Mouse (Mus musculus) heart, embryonic 14.5 days (tissue): Measurements from ENCODE around the gene Tmem50a. TPM values are rescaled to one million over a fixed set of nuclear protein-coding genes. Genes with fewer than 3 reads are reported as not detected.

ENCODE experiments used
- ATAC-seq: fragments of 200-750 bp; cut with Nextera tagmentation; 2 replicates; pipeline ENCODE4 v1.8.0; 2017; ENCODE audit warnings: low read depth, moderate TSS enrichment; ENCODE audit not compliant: insufficient number of reproducible peaks, insufficient read depth, low FRiP score
- H3K27ac ChIP-seq, 2 experiments: fragments of 200-500 bp in 1 of 2; fragments of 300-500 bp in 1 of 2; sonication (generic) in 1 of 2; replicated peaks in 1 of 2; 2 replicates each; pipeline ENCODE4 v1.5.1; 2012 to 2014; ENCODE audit warnings: low read depth in 2 of 2, low read length in 2 of 2, control low read depth in 1 of 2, mild to moderate bottlenecking in 1 of 2, mixed read lengths in 1 of 2; ENCODE audit not compliant: control insufficient read depth in 1 of 2, insufficient read depth in 1 of 2
- H3K27me3 ChIP-seq: fragments of 300-500 bp; sonication (generic); 2 replicates; pipeline ENCODE4 v1.6.1; 2014; ENCODE audit warnings: mild to moderate bottlenecking, low read length, control low read depth; ENCODE audit not compliant: control insufficient read depth, insufficient read depth
- H3K36me3 ChIP-seq: fragments of 300-500 bp; sonication (generic); 2 replicates; pipeline ENCODE4 v1.6.1; 2014; ENCODE audit warnings: mild to moderate bottlenecking, control low read depth, low read length, mixed read lengths; ENCODE audit not compliant: control insufficient read depth, insufficient read depth
- H3K4me1 ChIP-seq, 2 experiments: fragments of 200-500 bp in 1 of 2; fragments of 300-500 bp in 1 of 2; sonication (generic) in 1 of 2; 2 replicates each; pipeline ENCODE4 v1.6.1; 2012 to 2014; ENCODE audit warnings: low read length in 2 of 2, control low read depth in 1 of 2, mixed read lengths in 1 of 2; ENCODE audit not compliant: control insufficient read depth in 2 of 2, insufficient read depth in 2 of 2
- H3K4me2 ChIP-seq: fragments of 300-500 bp; sonication (generic); 2 replicates; pipeline ENCODE4 v1.6.1; 2014; ENCODE audit warnings: mild to moderate bottlenecking, low read length
- H3K4me3 ChIP-seq, 2 experiments: fragments of 200-500 bp in 1 of 2; fragments of 300-500 bp in 1 of 2; sonication (generic) in 1 of 2; 2 replicates each; pipeline ENCODE4 v1.5.1; 2012 to 2014; ENCODE audit warnings: low read length in 2 of 2, mild to moderate bottlenecking in 2 of 2, control low read depth in 1 of 2, low read depth in 1 of 2, moderate library complexity in 1 of 2; ENCODE audit not compliant: control insufficient read depth in 1 of 2, insufficient read depth in 1 of 2
- H3K9ac ChIP-seq: fragments of 300-500 bp; sonication (generic); 2 replicates; pipeline ENCODE4 v1.6.1; 2014; ENCODE audit warnings: mild to moderate bottlenecking, low read length
- H3K9me3 ChIP-seq: fragments of 300-500 bp; sonication (generic); 2 replicates; pipeline ENCODE4 v1.6.1; 2016; ENCODE audit warnings: low read length, control low read depth; ENCODE audit not compliant: control insufficient read depth
- WGBS: fragments of 180-500 bp; shearing (Covaris S2); extraction: QIAGEN DNeasy Blood & Tissue Kit; methylation state at CpG from one replicate; pipeline ENCODE4 v1.1.7; 2014; 5-methylcytosine and 5-hydroxymethylcytosine counted together
- polyA plus RNA-seq: library from polyadenylated mRNA; unstranded; fragments of >200 nt; fragmentation: Nextera tagmentation; extraction: Ambion mirVana; gene quantifications from 2 replicates; pipeline ENCODE4 v1.2.1, GENCODE M21; 2014

Gene Tmem50a
- polyA plus RNA-seq, 1 experiment from 2014 or later = 167 TPM

DNA sequence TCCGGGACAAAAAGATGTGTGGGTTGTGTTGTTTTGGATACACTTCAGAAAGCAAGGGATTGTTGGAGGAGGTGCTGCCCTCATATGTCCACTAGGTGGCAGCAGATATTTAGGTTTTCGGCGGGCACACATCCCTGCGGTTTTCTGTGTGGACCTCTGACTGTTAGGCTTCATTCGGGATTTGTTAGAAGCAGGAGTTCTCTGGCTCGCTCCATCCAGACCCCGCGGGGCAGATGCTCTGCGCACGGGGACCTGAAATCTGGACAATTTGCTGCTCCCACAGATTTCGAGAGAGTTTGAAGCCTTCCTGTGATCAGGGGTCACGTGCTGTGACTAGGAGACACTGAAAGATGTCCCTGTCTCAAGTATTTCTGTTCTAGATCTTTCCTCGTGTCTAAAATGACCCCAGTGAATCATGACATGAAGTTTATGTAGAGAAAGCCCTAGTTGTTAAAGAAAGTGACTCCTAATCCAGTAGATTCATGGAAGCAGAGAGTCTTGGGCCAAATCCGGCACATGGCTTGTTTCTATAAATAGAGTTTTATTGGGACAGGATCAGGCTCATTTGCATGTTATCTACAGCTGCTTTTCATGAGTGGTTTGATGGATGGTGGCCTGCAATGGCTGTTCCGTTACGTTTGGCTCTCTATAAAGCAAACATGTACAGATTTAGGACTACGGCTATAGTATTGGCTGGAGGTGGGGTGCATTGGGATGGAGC lies 31.4 kb upstream of the Tmem50a start:
- H3K27ac ChIP-seq = no peak overlapping the region
- no peaks in the 10 kb centered on the region for H3K9me3 ChIP-seq
- peak overlapping the region; percentile 23 to 24; a peak in 2 of 4 replicates for H3K4me3 ChIP-seq
- peaks cover 11% of the 10 kb centered on the region for H3K27me3 ChIP-seq
- 5% methylated on average over 17 of the region's 17 CpGs for WGBS
- H3K36me3 ChIP-seq = no peaks in the 10 kb centered on the region
- H3K4me1 ChIP-seq = peaks cover 6 to 19% of the 10 kb centered on the region in 2 experiments
- peak overlapping the region; percentile 63 for H3K4me2 ChIP-seq
- ATAC-seq = no peak
- peak overlapping the region; percentile 42; the same call in 1 of the 2 replicates for H3K9ac ChIP-seq

DNA sequence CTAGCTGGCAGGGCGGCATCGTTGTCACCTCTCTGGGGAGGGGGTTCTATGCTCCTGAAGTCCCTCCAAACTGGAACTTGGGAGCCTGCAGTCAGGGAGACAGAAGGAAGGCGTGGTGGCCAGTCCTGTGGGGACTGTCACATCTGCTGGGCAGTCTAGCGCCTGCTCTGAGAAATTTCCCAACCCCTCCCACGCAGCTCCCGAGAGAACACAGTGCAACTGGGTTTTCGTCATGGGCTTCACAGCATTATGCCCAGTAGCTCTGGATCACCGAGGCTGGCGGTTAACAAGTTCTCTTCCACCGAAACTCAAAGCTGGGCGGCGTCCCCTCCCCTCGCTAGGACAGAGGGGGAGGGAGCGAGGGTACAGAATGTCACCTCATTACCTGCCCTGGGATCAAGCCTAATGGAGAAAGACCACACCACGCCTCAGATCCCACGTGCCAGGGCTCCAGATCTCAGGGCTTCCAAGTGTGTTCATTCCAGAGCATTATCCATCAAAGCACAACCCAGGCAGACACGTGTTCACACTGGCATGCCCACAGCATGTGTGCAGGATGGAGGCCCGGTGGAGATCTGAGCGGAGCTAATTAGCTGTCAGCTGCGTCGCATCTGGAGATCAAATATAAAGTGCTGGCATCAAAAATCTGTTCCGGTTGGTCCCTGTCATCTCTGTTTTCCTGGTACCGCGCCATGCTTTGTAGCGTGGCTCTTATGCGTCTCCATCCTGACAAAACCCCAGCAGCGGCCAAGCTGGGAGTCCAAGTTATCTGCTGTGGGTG lies 29.1 kb upstream of the Tmem50a start:
- H3K27ac ChIP-seq = no peak overlapping the region
- H3K9me3 ChIP-seq = no peaks in the 10 kb centered on the region
- H3K9ac ChIP-seq = no peak overlapping the region
- H3K4me3 ChIP-seq = no peak overlapping the region
- WGBS = 42% methylated on average over 27 of the region's 27 CpGs
- H3K4me1 ChIP-seq = peaks cover 2 to 13% of the 10 kb centered on the region in 2 experiments; a peak in 3 of 4 replicates
- no peak overlapping the region for H3K4me2 ChIP-seq
- no peak for ATAC-seq
- H3K27me3 ChIP-seq = peaks cover 11% of the 10 kb centered on the region
- no peaks in the 10 kb centered on the region for H3K36me3 ChIP-seq

DNA sequence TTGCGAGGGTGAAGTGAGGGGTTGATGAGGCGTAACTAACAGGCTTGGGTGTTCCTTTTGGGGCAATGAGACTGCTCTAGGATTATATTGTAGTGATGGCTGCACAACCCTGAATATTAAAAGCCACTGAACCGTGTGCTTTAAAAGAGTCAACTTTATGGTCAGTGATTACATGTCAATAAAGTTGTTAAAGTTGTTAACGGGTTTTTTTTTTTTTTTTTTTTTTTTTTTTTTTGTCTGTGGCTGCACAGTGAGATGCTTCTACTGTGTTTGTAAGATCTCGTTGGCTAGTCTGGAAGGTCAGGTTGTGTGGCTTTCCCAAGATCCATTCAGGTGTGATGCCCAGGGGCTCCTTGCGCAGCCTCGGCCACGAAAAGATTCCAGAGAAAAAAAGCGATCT lies 25.1 kb upstream of the Tmem50a start:
- H3K36me3 ChIP-seq = peaks cover 24% of the 10 kb centered on the region
- ATAC-seq = no peak
- H3K9me3 ChIP-seq = no peaks in the 10 kb centered on the region
- WGBS = 68% methylated on average over 9 of the region's 9 CpGs
- H3K9ac ChIP-seq = no peak overlapping the region
- H3K4me2 ChIP-seq = peak overlapping the region; percentile 32; the same call in 1 of the 2 replicates
- no peak overlapping the region for H3K27ac ChIP-seq
- H3K4me3 ChIP-seq = no peak overlapping the region
- peaks cover 11% of the 10 kb centered on the region for H3K27me3 ChIP-seq
- peaks cover 10 to 24% of the 10 kb centered on the region in 2 experiments for H3K4me1 ChIP-seq

DNA sequence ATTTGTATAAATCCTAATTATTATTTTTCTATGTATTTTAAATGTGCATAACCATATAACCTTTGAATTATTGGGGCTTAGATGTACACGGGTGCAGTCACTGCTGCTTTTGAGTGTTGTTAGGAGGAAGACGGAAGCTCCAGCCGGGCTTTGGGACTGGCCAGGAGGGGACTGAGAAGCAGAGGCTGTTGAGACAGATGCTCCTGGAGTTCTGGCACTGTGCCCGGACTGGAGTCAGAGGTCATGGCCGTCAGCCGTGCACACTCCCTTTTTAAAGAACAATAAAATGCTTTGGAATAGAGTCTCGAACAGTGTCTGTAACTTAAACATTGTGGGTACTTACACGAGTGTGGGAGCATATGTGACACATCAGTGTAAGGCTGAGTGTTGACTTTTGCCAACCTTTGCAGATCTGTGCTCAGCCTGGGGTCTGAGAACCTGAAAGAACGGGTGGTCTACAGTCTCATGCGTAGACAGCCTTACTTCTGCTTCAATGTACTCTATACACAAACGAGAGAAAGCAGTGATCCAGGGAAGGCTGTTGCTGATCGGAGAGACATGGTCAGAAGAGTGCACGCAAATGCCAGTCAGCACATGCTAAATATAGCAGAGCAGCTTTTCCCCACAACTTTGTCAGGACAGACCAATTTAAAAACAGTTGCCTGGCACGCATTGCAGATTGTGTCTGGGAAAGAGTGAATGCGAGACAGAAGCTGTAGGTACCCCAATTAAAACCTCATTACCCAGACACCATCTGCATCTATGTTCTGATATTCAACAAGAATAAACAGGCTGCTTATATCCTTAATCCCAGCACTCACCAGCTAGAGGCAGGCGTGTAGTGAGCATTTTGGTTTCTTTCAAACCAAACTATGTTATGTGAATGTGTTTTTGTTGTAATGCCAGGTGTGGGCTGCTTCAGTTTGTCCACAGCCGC lies 22.7 kb upstream of the Tmem50a start:
- peak; percentile 45 for ATAC-seq
- H3K9me3 ChIP-seq = no peaks in the 10 kb centered on the region
- no peak overlapping the region for H3K4me3 ChIP-seq
- peaks cover 10 to 19% of the 10 kb centered on the region in 2 experiments for H3K4me1 ChIP-seq
- peak overlapping the region; percentile 45; the same call in 1 of the 2 replicates for H3K9ac ChIP-seq
- H3K27me3 ChIP-seq = peaks cover under 1% of the 10 kb centered on the region; the same call in 1 of the 2 replicates
- peak overlapping the region; percentile 46 for H3K4me2 ChIP-seq
- H3K27ac ChIP-seq = peak overlapping the region; percentile 87 to 90
- peaks cover 48% of the 10 kb centered on the region for H3K36me3 ChIP-seq
- whole genome bisulfite sequencing = 25% methylated on average over 17 of the region's 17 CpGs

DNA sequence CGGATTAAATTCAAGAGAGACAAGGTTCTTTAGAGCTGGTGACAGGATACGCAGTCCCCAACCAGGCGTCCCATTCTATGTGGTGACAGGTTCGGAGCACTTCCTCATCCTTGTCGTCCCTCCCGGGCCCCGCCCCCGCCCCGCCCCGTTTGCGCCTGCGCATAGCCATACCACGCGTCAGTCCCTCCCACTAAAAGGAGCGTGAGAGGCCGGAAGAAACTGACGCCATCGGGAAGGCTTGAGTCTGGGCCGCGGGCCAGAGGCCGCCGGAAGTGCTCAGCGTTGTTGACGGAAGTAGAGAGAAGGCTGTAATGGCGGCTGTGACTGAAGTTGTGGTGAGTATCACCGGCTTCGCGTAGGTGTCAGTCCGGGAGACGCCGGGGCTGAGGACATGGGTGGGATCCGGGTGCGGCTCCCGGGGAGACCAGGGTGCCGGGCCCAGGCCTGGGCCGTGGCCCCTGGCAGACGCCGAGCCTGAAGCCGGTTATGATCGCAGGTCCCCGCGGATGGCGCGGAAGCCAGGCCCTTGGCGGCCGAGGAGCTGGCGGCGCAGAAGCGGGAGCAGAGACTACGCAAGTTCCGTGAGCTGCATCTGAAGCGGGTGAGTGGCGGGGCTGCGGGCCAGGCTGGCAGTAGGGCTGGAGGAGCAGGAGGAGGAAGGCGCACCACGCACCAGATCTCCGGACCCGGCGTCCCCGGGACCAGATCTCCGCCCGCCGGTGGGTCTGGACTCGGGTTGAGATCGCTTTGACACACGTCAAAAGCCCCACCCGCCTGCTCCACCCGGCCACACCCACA lies 16.1 kb upstream of the Tmem50a start, which contains the start of gene Syf2:
Syf2 (plus strand) TSS at position 215 of the 798 bp plus-strand sequence.
- under 1% methylated on average over 68 of the region's 68 CpGs for WGBS
- Histone ChIP-seq H3K27me3 (no peaks in the 10 kb centered on the region), H3K36me3 (peaks cover 67% of the 10 kb centered on the region), H3K4me3 (peak within 1 kb of the TSS; percentile 81 to 93), H3K9ac (peak within 1 kb of the TSS; percentile 83), H3K27ac (peak within 1 kb of the TSS; percentile 65 to 72), H3K4me2 (peak within 1 kb of the TSS; percentile 83), H3K4me1 (peaks cover 0 to 16% of the 10 kb centered on the region in 2 experiments; a peak in 3 of 4 replicates), H3K9me3 (no peaks in the 10 kb centered on the region)
- ATAC-seq = peak; percentile 90

DNA sequence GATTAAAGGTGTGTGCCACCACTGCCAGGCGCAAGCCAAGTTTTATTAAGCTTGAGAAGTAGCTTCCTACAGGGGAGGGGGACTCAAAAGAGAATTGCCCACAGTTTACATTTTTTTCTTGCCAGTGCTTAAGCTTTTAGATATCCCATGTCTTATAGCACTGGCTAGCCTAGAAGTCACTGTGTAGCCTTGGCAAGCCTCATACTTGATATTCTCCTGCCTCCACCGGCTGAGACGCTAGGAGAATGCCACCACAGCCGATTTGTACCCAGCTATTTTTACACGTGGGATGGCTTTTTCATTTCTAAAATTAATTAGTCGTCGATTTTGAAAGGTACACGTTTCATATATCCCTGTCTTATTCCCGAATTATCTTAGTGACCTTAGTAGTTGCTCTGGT lies 15.4 kb upstream of the Tmem50a start:
- ATAC-seq = 0 out of 2 replicates have a peak, but pooled peaks have one; percentile 7
- Histone ChIP-seq H3K4me3 (peak overlapping the region; percentile 45 to 81; a peak in 3 of 4 replicates), H3K27ac (peak overlapping the region; percentile 65 to 72), H3K27me3 (no peaks in the 10 kb centered on the region), H3K9ac (peak overlapping the region; percentile 62), H3K4me2 (peak overlapping the region; percentile 79), H3K9me3 (no peaks in the 10 kb centered on the region), H3K4me1 (peaks cover 1 to 23% of the 10 kb centered on the region in 2 experiments), H3K36me3 (peaks cover 67% of the 10 kb centered on the region)
- WGBS = 22% methylated on average over 9 of the region's 9 CpGs
